Mouse (Mus musculus) cerebellum, adult 2 months (tissue): ENCODE measurements around the gene Zfp637. TPM values are rescaled to one million over a fixed set of nuclear protein-coding genes. Genes with fewer than 3 reads are reported as not detected.
A peak's percentile ranks its signal among the peaks of the same experiment; 100 is the strongest.

ENCODE experiments used
- DNase-seq, 2 experiments: peaks; one replicate each; pipeline ENCODE4 v3.0.0; 2021
- H3K27ac ChIP-seq: fragments of 200-500 bp; 2 replicates; pipeline ENCODE4 v1.5.1; 2012; ENCODE audit warnings: low read length, control low read depth, inconsistent platforms; ENCODE audit not compliant: insufficient read depth
- H3K27me3 ChIP-seq: fragments of 200-500 bp; 2 replicates; pipeline ENCODE4 v1.6.1; 2012; ENCODE audit warnings: inconsistent platforms, mild to moderate bottlenecking, low read length, moderate library complexity; ENCODE audit not compliant: control insufficient read depth, insufficient read depth
- H3K4me1 ChIP-seq: fragments of 200-500 bp; 2 replicates; pipeline ENCODE4 v1.6.1; 2011; ENCODE audit warnings: low read length; ENCODE audit not compliant: control insufficient read depth, insufficient read depth
- H3K4me3 ChIP-seq: fragments of 200-500 bp; replicated peaks from 2 replicates; pipeline ENCODE3; 2011; ENCODE audit warnings: mild to moderate bottlenecking, low read depth, low read length, control low read depth; ENCODE audit not compliant: insufficient read depth
- CTCF ChIP-seq: fragments of 200-500 bp; IDR thresholded peaks from 2 replicates; pipeline ENCODE4 v1.5.1; 2011; ENCODE audit warnings: low read depth, mild to moderate bottlenecking, control low read depth, low read length, moderate library complexity, borderline replicate concordance; ENCODE audit not compliant: insufficient read depth
- POLR2A ChIP-seq: fragments of 200-500 bp; IDR thresholded peaks from 2 replicates; pipeline ENCODE4 v1.6.1; 2011; ENCODE audit warnings: low read length, control low read depth, borderline replicate concordance; ENCODE audit not compliant: insufficient read depth
- WGBS: fragments of 180-500 bp; shearing (Covaris S2); methylation state at CpG from one replicate; pipeline ENCODE4 v1.1.7; 2018; 5-methylcytosine and 5-hydroxymethylcytosine counted together
- polyA plus RNA-seq: library from polyadenylated mRNA; depleted of rRNA; stranded (reverse); fragments of >200 nt; gene quantifications from 2 replicates; pipeline ENCODE4 v1.2.3, GENCODE M21; 2012; rRNA removed

Gene Zfp637
- 75.2 and 79.2 TPM in 2 replicates for polyA plus RNA-seq

- Histone ChIP-seq H3K4me1 (no peaks in the 10 kb centered on the region), H3K27me3 (no peaks in the 10 kb centered on the region), H3K4me3 (peak within 1 kb of the TSS; percentile 71), H3K27ac (peak within 1 kb of the TSS; percentile 61)
- TF ChIP-seq POLR2A (peak; percentile 77), CTCF (peak; percentile 43; the same call in 1 of the 2 replicates)
- peak; percentile 92 to 94 for DNase-seq
- under 1% methylated on average over 66 of the region's 66 CpGs for WGBS
Measured at GRCm38 (mm10) chr6:117840686-117841510, at the start of gene Zfp637. Gene Zfp637, plus strand, starts transcription at chr6:117841180.

DNA sequence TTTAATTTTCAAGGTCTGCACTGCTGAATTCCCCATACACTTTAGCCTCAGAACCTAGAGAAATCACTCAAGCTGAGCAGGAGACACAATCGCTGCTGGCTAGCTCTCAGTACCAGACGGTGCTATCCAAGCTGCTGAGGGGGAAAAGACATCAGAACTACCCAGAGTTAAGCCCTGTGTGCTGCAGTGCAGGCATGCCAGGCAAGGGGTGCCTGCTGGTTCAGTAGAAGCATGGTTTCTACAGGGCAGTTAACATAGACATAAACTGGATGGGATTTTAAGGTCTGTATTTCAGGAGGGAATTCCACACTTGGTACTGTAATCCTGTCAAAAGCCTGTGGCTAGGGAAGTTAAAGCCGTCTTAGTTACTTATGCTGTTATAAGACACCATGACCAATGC lies 45.7 kb upstream of the Zfp637 start:
- TF ChIP-seq CTCF (no peak), POLR2A (no peak)
- 78% methylated on average over 3 of the region's 3 CpGs for WGBS
- no peak for DNase-seq
- no peaks in the 10 kb centered on the region for H3K4me1 ChIP-seq
- H3K4me3 ChIP-seq, result no peak overlapping the region
- no peak overlapping the region for H3K27ac ChIP-seq
- H3K27me3 ChIP-seq, result no peaks in the 10 kb centered on the region

GRCm38 (mm10) chr6:117800824-117801223 lies 40.2 kb upstream of the Zfp637 start:
- no peaks in the 10 kb centered on the region for H3K27me3 ChIP-seq
- H3K27ac ChIP-seq, result no peak overlapping the region
- H3K4me3 ChIP-seq, result no peak overlapping the region
- no peak for TF ChIP-seq CTCF
- no peak for TF ChIP-seq POLR2A
- peaks cover 7% of the 10 kb centered on the region for H3K4me1 ChIP-seq
- DNase-seq, result no peak
- 84% methylated on average over 7 of the region's 7 CpGs for WGBS

DNA sequence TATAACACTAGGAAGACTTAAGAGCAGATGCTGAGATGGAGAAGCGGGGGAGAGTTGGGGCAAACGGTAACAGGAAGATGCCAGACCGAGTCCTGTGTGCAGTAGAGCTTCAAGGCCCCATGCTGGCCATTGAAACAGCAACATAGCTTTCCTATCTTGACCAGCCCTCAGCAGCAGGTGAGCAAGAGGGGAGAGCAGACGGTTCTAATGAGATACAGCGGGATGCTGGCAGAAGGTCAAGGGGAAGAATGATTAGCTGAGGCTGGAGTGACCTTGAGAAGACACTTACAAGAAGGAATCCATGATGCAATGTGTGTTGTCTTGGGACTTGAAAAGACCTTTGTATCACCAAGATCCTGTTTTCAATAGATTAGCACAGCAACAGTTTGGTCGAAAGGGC lies 39.2 kb upstream of the Zfp637 start:
- no peaks in the 10 kb centered on the region for H3K27me3 ChIP-seq
- TF ChIP-seq POLR2A (no peak), CTCF (no peak)

GRCm38 (mm10) chr6:117807756-117808155 lies 33.2 kb upstream of the Zfp637 start:
- Histone ChIP-seq H3K4me1 (no peaks in the 10 kb centered on the region), H3K27me3 (no peaks in the 10 kb centered on the region), H3K4me3 (no peak overlapping the region), H3K27ac (no peak overlapping the region)
- peak in 1 of 2 experiments; percentile 8 for DNase-seq
- WGBS, result 82% methylated on average over 1 of the region's 1 CpGs
- TF ChIP-seq CTCF, result no peak
- TF ChIP-seq POLR2A, result no peak

More for the DNA sequence above, 39.2 kb upstream of the Zfp637 start:
- H3K4me1 ChIP-seq, result peaks cover 7% of the 10 kb centered on the region
- no peak overlapping the region for H3K27ac ChIP-seq
- no peak overlapping the region for H3K4me3 ChIP-seq
- DNase-seq, result peak in 1 of 2 experiments; percentile 43
- WGBS, result 22% methylated on average over 6 of the region's 6 CpGs

GRCm38 (mm10) chr6:117809816-117810215 lies 31.2 kb upstream of the Zfp637 start:
- TF ChIP-seq POLR2A (no peak), CTCF (no peak)
- WGBS, result 98% methylated on average over 6 of the region's 6 CpGs
- no peak for DNase-seq
- H3K27me3 ChIP-seq, result no peaks in the 10 kb centered on the region
- no peaks in the 10 kb centered on the region for H3K4me1 ChIP-seq
- no peak overlapping the region for H3K4me3 ChIP-seq
- H3K27ac ChIP-seq, result no peak overlapping the region

DNA sequence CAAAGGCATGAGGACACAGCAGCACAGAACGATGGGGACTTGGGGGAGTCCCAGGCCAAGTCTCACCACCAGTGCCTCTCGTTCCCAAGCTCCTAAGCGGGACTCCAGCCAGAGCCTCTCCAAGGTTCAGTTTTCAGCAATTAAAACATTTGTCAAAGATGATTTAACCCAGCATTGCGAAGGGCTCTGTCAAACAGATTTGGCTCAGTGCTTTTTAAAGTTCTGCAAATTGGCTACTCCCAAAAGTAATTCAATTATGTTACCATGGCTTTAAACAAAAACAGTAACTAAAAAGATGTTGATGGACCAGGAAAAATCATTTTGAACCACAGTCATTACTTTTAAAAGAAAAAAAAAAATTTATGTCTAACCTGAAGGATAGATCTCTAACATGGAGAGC lies 30.3 kb upstream of the Zfp637 start:
- Histone ChIP-seq H3K4me1 (no peaks in the 10 kb centered on the region), H3K27ac (no peak overlapping the region), H3K4me3 (no peak overlapping the region), H3K27me3 (no peaks in the 10 kb centered on the region)
- WGBS, result 56% methylated on average over 4 of the region's 4 CpGs
- DNase-seq, result no peak
- no peak for TF ChIP-seq POLR2A
- no peak for TF ChIP-seq CTCF

DNA sequence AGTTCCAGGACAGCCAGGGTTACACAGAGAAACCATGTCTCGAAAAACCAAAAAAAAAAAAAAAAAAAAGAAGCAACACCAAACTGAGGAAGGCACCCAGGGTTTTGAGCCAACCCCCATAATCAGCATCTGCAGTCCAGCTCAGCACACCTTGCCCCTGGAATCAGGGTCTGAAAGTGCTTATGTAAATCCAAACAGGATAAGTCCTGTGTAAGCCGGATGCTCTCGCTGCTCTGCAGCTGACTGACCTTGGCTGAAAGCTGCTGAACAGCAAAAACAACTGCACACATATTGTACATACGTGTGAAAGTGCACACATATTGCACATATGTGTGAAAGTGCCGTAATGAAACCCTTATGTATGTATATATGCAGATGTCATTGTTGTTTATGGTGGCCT lies 29.7 kb upstream of the Zfp637 start:
- 90% methylated on average over 5 of the region's 5 CpGs for WGBS

More for the DNA sequence above, 29.7 kb upstream of the Zfp637 start:
- Histone ChIP-seq H3K27me3 (no peaks in the 10 kb centered on the region), H3K4me3 (no peak overlapping the region), H3K4me1 (no peaks in the 10 kb centered on the region), H3K27ac (no peak overlapping the region)
- no peak for DNase-seq
- TF ChIP-seq CTCF (no peak), POLR2A (no peak)
